Mouse (Mus musculus) layer of hippocampus, adult 2 months (tissue): Measurements from ENCODE around the gene C4b. TPM values are rescaled to one million over a fixed set of nuclear protein-coding genes. Genes with fewer than 3 reads are reported as not detected.

Source experiments
- DNase-seq, 2 experiments: peaks; one replicate each; pipeline ENCODE4 v3.0.0; 2022; ENCODE audit warnings: low spot score in 2 of 2
- H3K27ac ChIP-seq: fragments of 200-600 bp; 2 replicates; pipeline ENCODE4 v1.8.1; 2022
- H3K4me3 ChIP-seq: fragments of 200-600 bp; 2 replicates; pipeline ENCODE4 v1.8.1; 2022; ENCODE audit warnings: mild to moderate bottlenecking
- CTCF ChIP-seq: fragments of 200-600 bp; conservative IDR thresholded peaks from 2 replicates; pipeline ENCODE4 v1.8.1; 2022; ENCODE audit warnings: antibody characterized with exemption, mild to moderate bottlenecking, moderate library complexity
- microRNA-seq, 2 experiments: library from miRNA; unstranded; fragments of <30 nt; microRNA quantifications; one replicate each; pipeline ENCODE4 v1.2.0; 2021
- total RNA-seq, 2 experiments: library from RNA; stranded (reverse); gene quantifications; 2 replicates each; pipeline ENCODE4 v1.2.3; 2021

The C4b gene
- total RNA-seq, 2 experiments from 2014 or later, result 27.2 to 28.7 TPM

GRCm38 (mm10) chr17:34688889-34689288, 54.8 kb downstream of the C4b start:
- Histone ChIP-seq H3K4me3 (no peak overlapping the region), H3K27ac (no peak overlapping the region)
- DNase-seq, result no peak
- no peak for TF ChIP-seq CTCF

DNA sequence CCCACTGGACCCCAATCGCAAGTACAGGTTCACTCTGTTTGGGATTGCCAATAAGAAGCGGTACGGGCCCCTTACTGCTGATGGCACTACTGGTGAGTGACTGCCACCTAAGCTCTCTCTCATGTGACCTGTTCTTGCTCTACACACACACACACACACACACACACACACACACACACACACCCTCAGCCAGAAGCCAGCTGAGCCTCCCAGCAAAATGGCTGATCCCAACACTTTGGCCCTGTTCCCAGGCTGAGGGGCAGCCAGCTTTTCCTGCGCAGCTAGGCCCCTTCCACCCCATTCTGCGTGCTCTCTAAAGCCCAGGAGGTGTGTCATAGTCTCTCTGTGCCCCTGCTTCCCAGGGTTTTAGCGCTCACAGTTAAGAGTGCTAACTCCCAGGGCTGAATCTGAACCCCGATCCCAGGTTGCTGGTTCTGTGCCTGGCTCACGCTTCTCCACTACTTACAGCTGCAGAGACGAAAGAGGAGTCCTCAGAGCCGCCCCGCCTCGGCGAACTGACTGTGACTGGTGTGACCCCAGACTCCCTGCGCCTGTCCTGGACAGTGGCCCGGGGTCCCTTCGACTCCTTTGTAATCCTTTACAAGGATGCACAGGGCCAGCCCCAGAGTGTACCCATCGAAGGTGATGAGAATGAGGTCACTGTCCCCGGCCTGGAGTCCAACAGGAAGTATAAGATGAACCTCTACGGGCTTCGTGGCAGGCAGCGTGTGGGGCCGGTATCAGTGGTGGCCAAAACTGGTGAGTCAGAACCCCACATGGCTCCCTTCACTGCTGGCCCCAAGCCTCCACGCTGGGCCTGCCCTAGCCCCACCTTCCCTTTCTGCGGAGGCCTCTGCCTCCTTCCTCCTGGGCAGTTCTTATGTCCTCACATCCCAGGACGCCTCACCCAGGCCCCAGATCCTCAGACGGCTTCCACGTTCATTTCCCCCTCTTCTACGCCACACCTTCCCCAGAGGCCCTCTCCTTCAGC, 58.3 kb downstream of the C4b start:
- Histone ChIP-seq H3K4me3 (no peak overlapping the region), H3K27ac (no peak overlapping the region)
- TF ChIP-seq CTCF, result no peak
- no peak for DNase-seq

- no peak for TF ChIP-seq CTCF
- DNase-seq, result no peak
- H3K4me3 ChIP-seq, result no peak overlapping the region
- H3K27ac ChIP-seq, result no peak overlapping the region
These were observed 59.3 kb downstream of the C4b start for GRCm38 (mm10) chr17:34684253-34684893.

- no peak for DNase-seq
- no peak overlapping the region for H3K4me3 ChIP-seq
- H3K27ac ChIP-seq, result no peak overlapping the region
- no peak for TF ChIP-seq CTCF
These were observed 59.9 kb downstream of the C4b start for GRCm38 (mm10) chr17:34683686-34684220.

- no peak overlapping the region for H3K27ac ChIP-seq
- no peak for DNase-seq
- TF ChIP-seq CTCF, result no peak
- no peak overlapping the region for H3K4me3 ChIP-seq
These were observed 60.5 kb downstream of the C4b start for GRCm38 (mm10) chr17:34683179-34683578.

- Histone ChIP-seq H3K27ac (peak overlapping the region; percentile 86), H3K4me3 (no peak overlapping the region)
- TF ChIP-seq CTCF, result peak; percentile 39
- DNase-seq, result no peak
These were observed 61.7 kb downstream of the C4b start for GRCm38 (mm10) chr17:34681881-34682536.

GRCm38 (mm10) chr17:34681132-34681571, 62.5 kb downstream of the C4b start:
- Histone ChIP-seq H3K27ac (peak overlapping the region; percentile 86), H3K4me3 (no peak overlapping the region)
- DNase-seq, result no peak
- no peak for TF ChIP-seq CTCF

DNA sequence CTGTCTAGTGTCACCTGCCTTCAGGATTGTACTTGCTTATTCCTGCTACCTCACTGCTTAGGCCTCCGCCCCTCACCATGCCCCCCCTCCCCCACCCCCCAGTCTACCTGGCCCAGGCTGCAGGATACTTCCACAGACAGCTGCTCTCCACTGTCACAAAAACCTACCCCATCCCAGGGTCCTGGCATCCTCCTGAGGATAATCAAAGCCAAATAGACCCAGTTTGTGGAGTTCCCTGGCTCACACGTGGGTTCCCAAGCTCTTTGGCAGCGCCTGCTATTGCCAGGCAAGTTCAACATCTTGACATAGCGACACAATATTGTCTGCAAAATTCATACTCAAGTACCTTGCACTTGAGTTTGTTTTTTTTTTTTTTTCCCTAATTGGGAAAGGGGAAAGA, 63.1 kb downstream of the C4b start:
- DNase-seq, result no peak
- Histone ChIP-seq H3K4me3 (no peak overlapping the region), H3K27ac (peak overlapping the region; percentile 86)
- no peak for TF ChIP-seq CTCF

- H3K27ac ChIP-seq, result peak overlapping the region; percentile 86; the same call in 1 of the 2 replicates
- DNase-seq, result no peak
- H3K4me3 ChIP-seq, result no peak overlapping the region
These were observed 63.5 kb downstream of the C4b start for GRCm38 (mm10) chr17:34680191-34680590.

More at GRCm38 (mm10) chr17:34680191-34680590, 63.5 kb downstream of the C4b start:
- TF ChIP-seq CTCF, result no peak

Small RNAs within 50 kb of the gene (microRNA-seq; reads per million reads assigned to microRNA genes)
- 0 reads per million in 2 experiments for gene Gm27471

Other genes with a start within 250 kb of the C4b start
- not detected for gene Btnl6, start 226.5 kb downstream of the C4b start, total RNA-seq
- 10 to 100 TPM; 11.0 to 15.9 TPM for gene Notch4, start 179.6 kb downstream of the C4b start, total RNA-seq
- 1 to 10 TPM; 2.4 to 2.5 TPM for gene Gpsm3, start 154.1 kb downstream of the C4b start, total RNA-seq
- 10 to 100 TPM; 66.9 to 69.5 TPM for gene Pbx2, start 152.6 kb downstream of the C4b start, total RNA-seq
- under 1 TPM; 0.79 to 0.83 TPM for gene Ager, start 146.0 kb downstream of the C4b start, total RNA-seq
- 10 to 100 TPM; 72.1 to 80.3 TPM for gene Rnf5, start 140.2 kb downstream of the C4b start, total RNA-seq
- gene Agpat1, start 139.6 kb downstream of the C4b start, total RNA-seq, result 100 to 1,000 TPM; 153 to 160 TPM
- gene Egfl8, start 127.9 kb downstream of the C4b start, total RNA-seq, result 1 to 10 TPM; 1.7 to 2.4 TPM
- 10 to 100 TPM; 46.8 to 55.8 TPM for gene Ppt2, start 115.4 kb downstream of the C4b start, total RNA-seq
- gene Prrt1, start 114.3 kb downstream of the C4b start, total RNA-seq, result 100 to 1,000 TPM; 276 to 305 TPM
- gene Fkbpl, start 99.1 kb downstream of the C4b start, total RNA-seq, result 10 to 100 TPM; 16.2 to 18.8 TPM
- 10 to 100 TPM; 92.0 to 93.2 TPM for gene Atf6b, start 96.7 kb downstream of the C4b start, total RNA-seq
- gene Tnxb, start 73.3 kb downstream of the C4b start, total RNA-seq, result 10 to 100 TPM; 10.9 to 11.0 TPM
- under 1 TPM in 1 of 2 experiments, not detected in 1; 0.42 TPM for gene Cyp21a1, start 60.7 kb upstream of the C4b start, total RNA-seq
- 10 to 100 TPM; 55.5 to 61.3 TPM for gene Stk19, start 93.1 kb upstream of the C4b start, total RNA-seq
- gene Dxo, start 93.1 kb upstream of the C4b start, total RNA-seq, result 10 to 100 TPM; 39.7 to 42.3 TPM
- gene Skiv2l, start 106.3 kb upstream of the C4b start, total RNA-seq, result 10 to 100 TPM; 75.1 to 78.3 TPM
- 10 to 100 TPM; 34.9 to 38.1 TPM for gene Nelfe, start 106.5 kb upstream of the C4b start, total RNA-seq
- gene Cfb, start 118.6 kb upstream of the C4b start, total RNA-seq, result not detected
- gene Zbtb12, start 135.6 kb upstream of the C4b start, total RNA-seq, result 1 to 10 TPM; 7.5 to 9.0 TPM
- not detected for gene Gm20547, start 138.2 kb upstream of the C4b start, total RNA-seq
- gene C2, start 154.4 kb upstream of the C4b start, total RNA-seq, result 1 to 10 TPM; 1.1 to 1.8 TPM
- 100 to 1,000 TPM; 181 to 190 TPM for gene Ehmt2, start 154.6 kb upstream of the C4b start, total RNA-seq
- gene Slc44a4, start 170.6 kb upstream of the C4b start, total RNA-seq, result under 1 TPM in 1 of 2 experiments, not detected in 1; 0.29 TPM
- gene Neu1, start 187.4 kb upstream of the C4b start, total RNA-seq, result 10 to 100 TPM; 39.4 to 43.1 TPM
- gene Hspa1b, start 215.4 kb upstream of the C4b start, total RNA-seq, result 10 to 100 TPM; 21.4 to 24.7 TPM
- not detected for gene Gm20481, start 226.0 kb upstream of the C4b start, total RNA-seq
- gene Hspa1a, start 228.3 kb upstream of the C4b start, total RNA-seq, result 10 to 100 TPM; 16.9 to 18.1 TPM
- gene Hspa1l, start 228.8 kb upstream of the C4b start, total RNA-seq, result under 1 TPM; 0.44 to 0.49 TPM
- gene Lsm2, start 238.0 kb upstream of the C4b start, total RNA-seq, result 10 to 100 TPM; 15.9 to 21.8 TPM